Mouse (Mus musculus) thymus, adult 2 months (tissue): ENCODE data around the gene Fkbp5. TPM values are rescaled to one million over a fixed set of nuclear protein-coding genes. Genes with fewer than 3 reads are reported as not detected.
"Not testable (repeated sequence)": the region's sequence is repeated elsewhere in the genome, so short reads cannot be mapped to it uniquely, and the experiment has no call there.

Experiments used
- DNase-seq: peaks from one replicate; pipeline ENCODE4 v3.0.0; 2021
- H3K27ac ChIP-seq: fragments of 200-500 bp; 2 replicates; pipeline ENCODE4 v1.5.1; 2012; ENCODE audit warnings: low read length, control low read depth; ENCODE audit not compliant: control insufficient read depth, insufficient read depth
- H3K27me3 ChIP-seq: fragments of 200-500 bp; 2 replicates; pipeline ENCODE4 v1.6.1; 2012; ENCODE audit warnings: mild to moderate bottlenecking, low read length, moderate library complexity, mixed read lengths; ENCODE audit not compliant: control insufficient read depth, insufficient read depth
- H3K36me3 ChIP-seq: fragments of 200-500 bp; 2 replicates; pipeline ENCODE4 v1.6.1; 2012; ENCODE audit warnings: mild to moderate bottlenecking, low read length, moderate library complexity; ENCODE audit not compliant: control insufficient read depth, insufficient read depth
- H3K4me1 ChIP-seq: fragments of 200-500 bp; replicated peaks from 2 replicates; pipeline ENCODE4 v1.6.1; 2012; ENCODE audit warnings: low read length; ENCODE audit not compliant: control insufficient read depth, insufficient read depth
- H3K4me3 ChIP-seq: fragments of 200-500 bp; 2 replicates; pipeline ENCODE4 v1.5.1; 2012; ENCODE audit warnings: mild to moderate bottlenecking, low read length, control low read depth, moderate library complexity; ENCODE audit not compliant: control insufficient read depth, insufficient read depth
- CTCF ChIP-seq: fragments of 200-500 bp; IDR thresholded peaks from 2 replicates; pipeline ENCODE4 v1.5.1; 2012; ENCODE audit warnings: mild to moderate bottlenecking, control low read depth, low read length, moderate library complexity, borderline replicate concordance; ENCODE audit not compliant: control insufficient read depth, poor library complexity, insufficient read depth; ENCODE audit errors: extremely low read depth
- POLR2A ChIP-seq: fragments of 200-500 bp; IDR thresholded peaks from 2 replicates; pipeline ENCODE4 v1.6.1; 2012; ENCODE audit warnings: mild to moderate bottlenecking, low read length, control low read depth, moderate library complexity; ENCODE audit not compliant: control insufficient read depth, poor library complexity, insufficient read depth; ENCODE audit errors: extremely low read depth
- WGBS: fragments of 180-500 bp; shearing (Covaris S2); methylation state at CpG from one replicate; pipeline ENCODE4 v1.1.7; 2018; 5-methylcytosine and 5-hydroxymethylcytosine counted together
- polyA plus RNA-seq: library from polyadenylated mRNA; depleted of rRNA; stranded (reverse); fragments of >200 nt; gene quantifications from 2 replicates; pipeline ENCODE4 v1.2.3, GENCODE M21; 2012; rRNA removed

Gene Fkbp5
- polyA plus RNA-seq = 157 and 179 TPM in 2 replicates

DNA sequence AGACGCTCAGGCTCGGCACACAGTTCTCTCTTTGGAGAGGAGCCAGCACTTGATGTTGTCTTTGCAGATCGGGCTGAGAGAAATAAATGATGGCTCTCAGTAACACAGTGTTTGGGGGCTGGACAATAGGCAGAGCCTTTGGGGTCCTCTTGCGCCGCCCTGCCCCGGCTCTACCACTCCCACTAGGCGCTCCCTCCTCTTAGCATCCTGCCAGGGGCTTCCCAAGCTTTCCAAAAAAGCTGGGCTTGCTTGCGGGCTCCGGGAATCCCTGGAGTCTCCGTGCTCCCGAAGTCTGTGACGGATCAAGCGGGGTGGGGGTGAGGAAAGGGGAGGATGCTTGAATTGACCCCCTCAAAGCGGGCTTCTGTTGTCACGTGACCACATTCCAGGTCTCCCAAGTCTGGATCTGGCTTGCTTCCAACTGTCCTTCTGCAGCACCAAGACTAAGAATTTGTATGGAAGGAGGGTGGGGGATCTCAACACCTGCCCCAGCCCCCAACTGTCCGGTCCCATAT lies at the start of gene Fkbp5:
Fkbp5 (minus strand) TSS at position 87 of the 515 bp plus-strand sequence.
- DNase-seq = no peak
- H3K4me1 ChIP-seq = peaks cover 74% of the 10 kb centered on the region
- no peak for TF ChIP-seq CTCF
- TF ChIP-seq POLR2A = no peak
- 12% methylated on average over 16 of the region's 16 CpGs for WGBS
- H3K4me3 ChIP-seq = peak within 1 kb of the TSS; percentile 51
- H3K27me3 ChIP-seq = no peaks in the 10 kb centered on the region
- no peaks in the 10 kb centered on the region for H3K36me3 ChIP-seq
- H3K27ac ChIP-seq = peak within 1 kb of the TSS; percentile 89

- H3K36me3 ChIP-seq = no peaks in the 10 kb centered on the region
- TF ChIP-seq CTCF = no peak
Observed at GRCm38 (mm10) chr17:28565181-28565580, 47.9 kb upstream of the Fkbp5 start.

GRCm38 (mm10) chr17:28561613-28562012 lies 44.3 kb upstream of the Fkbp5 start:
- no peak for DNase-seq
- TF ChIP-seq POLR2A = no peak
- TF ChIP-seq CTCF = no peak

More at GRCm38 (mm10) chr17:28565181-28565580, 47.9 kb upstream of the Fkbp5 start:
- no peak overlapping the region for H3K4me3 ChIP-seq
- no peaks in the 10 kb centered on the region for H3K4me1 ChIP-seq
- no peaks in the 10 kb centered on the region for H3K27me3 ChIP-seq
- no peak for DNase-seq
- H3K27ac ChIP-seq = no peak overlapping the region

DNA sequence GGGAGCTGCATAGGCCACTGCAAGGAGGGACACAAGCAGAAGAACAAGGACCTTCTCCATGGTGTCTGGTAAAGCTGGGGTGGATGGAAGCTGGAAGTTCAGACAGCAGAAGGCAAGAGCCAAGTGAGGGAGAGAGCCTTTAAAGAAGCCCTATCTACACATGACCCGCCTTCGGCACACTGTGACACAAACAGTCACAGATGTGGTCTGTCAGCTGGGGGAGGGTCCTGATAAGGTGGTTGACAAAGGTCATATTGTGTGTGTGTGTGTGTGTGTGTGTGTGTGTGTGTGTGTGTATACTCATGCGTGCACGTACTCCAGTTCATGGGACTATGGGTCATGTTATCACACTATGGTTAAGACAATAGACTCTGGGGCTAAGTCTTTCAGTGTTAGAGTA lies 43.3 kb upstream of the Fkbp5 start, which contains the start of gene Clps:
Clps (minus strand) TSS at position 169 of the 400 bp plus-strand sequence.
- H3K36me3 ChIP-seq = no peaks in the 10 kb centered on the region
- TF ChIP-seq POLR2A = no peak
- TF ChIP-seq CTCF = no peak
- 92% methylated on average over 4 of the region's 4 CpGs for WGBS
- H3K4me1 ChIP-seq = peaks cover 12% of the 10 kb centered on the region
- H3K4me3 ChIP-seq = no peak within 1 kb of the TSS
- DNase-seq = no peak
- H3K27me3 ChIP-seq = no peaks in the 10 kb centered on the region
- no peak within 1 kb of the TSS for H3K27ac ChIP-seq

More at GRCm38 (mm10) chr17:28561613-28562012, 44.3 kb upstream of the Fkbp5 start:
- H3K27ac ChIP-seq = no peak overlapping the region
- WGBS = 80% methylated on average over 7 of the region's 7 CpGs
- no peaks in the 10 kb centered on the region for H3K36me3 ChIP-seq
- H3K4me3 ChIP-seq = no peak overlapping the region
- H3K27me3 ChIP-seq = no peaks in the 10 kb centered on the region
- peaks cover 10% of the 10 kb centered on the region for H3K4me1 ChIP-seq

GRCm38 (mm10) chr17:28557772-28558171 lies 40.4 kb upstream of the Fkbp5 start:
- Histone ChIP-seq H3K4me3 (no peak overlapping the region), H3K27me3 (no peaks in the 10 kb centered on the region), H3K4me1 (peaks cover 12% of the 10 kb centered on the region), H3K36me3 (no peaks in the 10 kb centered on the region), H3K27ac (no peak overlapping the region)
- 84% methylated on average over 6 of the region's 6 CpGs for WGBS
- DNase-seq = no peak
- TF ChIP-seq POLR2A (no peak), CTCF (no peak)

- no peak overlapping the region for H3K4me3 ChIP-seq
- TF ChIP-seq CTCF = no peak
- no peak for TF ChIP-seq POLR2A
- 44% methylated on average over 6 of the region's 6 CpGs for WGBS
Observed at GRCm38 (mm10) chr17:28556635-28557396, 39.5 kb upstream of the Fkbp5 start.

GRCm38 (mm10) chr17:28554021-28554420 lies 36.7 kb upstream of the Fkbp5 start:
- not testable (repeated sequence) for H3K4me3 ChIP-seq, H3K27ac ChIP-seq, DNase-seq, H3K27me3 ChIP-seq, H3K36me3 ChIP-seq
- WGBS = 96% methylated on average over 4 of the region's 4 CpGs
- peaks cover 12% of the 10 kb centered on the region for H3K4me1 ChIP-seq

More at GRCm38 (mm10) chr17:28556635-28557396, 39.5 kb upstream of the Fkbp5 start:
- H3K36me3 ChIP-seq = no peaks in the 10 kb centered on the region
- no peak for DNase-seq
- H3K27ac ChIP-seq = no peak overlapping the region
- no peaks in the 10 kb centered on the region for H3K27me3 ChIP-seq
- peaks cover 12% of the 10 kb centered on the region for H3K4me1 ChIP-seq
